Mouse (Mus musculus) spleen, postnatal 10 days (tissue): ENCODE measurements at regions not wholly inside any gene's neighbourhood (a gene's known extent, or its start where the extent isn't known, plus 50 kb on each side); places are given as distances from the start of the nearest gene placed in this dataset.
"Not testable (repeated sequence)": the region's sequence is repeated elsewhere in the genome, so short reads cannot be mapped to it uniquely, and the experiment has no call there.

Experiments
- DNase-seq, 2 experiments: peaks; one replicate each; pipeline ENCODE4 v3.0.0; 2021 to 2022; ENCODE audit warnings: low spot score in 2 of 2

GRCm38 (mm10) chr8:15670722-15671121 is 624.8 kb upstream of the BB014433 start:
- DNase-seq: no peak

DNA sequence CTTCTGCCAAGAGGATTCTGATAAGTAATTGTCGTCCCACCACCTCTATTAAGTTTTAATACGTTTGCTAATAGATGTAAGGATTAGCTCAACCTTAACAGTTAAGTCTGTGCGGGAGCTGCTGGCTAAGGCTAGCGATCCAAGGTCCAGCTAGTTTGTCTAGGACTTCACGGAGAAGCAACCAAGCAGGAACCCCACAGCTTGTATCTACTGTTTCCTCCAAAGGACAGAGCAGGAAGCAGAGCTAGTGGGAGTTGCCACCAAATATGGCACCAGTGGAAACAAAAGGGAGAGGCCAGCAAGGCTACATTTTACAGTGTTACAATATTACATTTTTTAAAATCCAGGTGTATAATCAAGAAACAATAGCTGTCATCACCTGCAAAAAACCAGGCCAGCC is 624.4 kb upstream of the BB014433 start:
- no peak for DNase-seq

DNA sequence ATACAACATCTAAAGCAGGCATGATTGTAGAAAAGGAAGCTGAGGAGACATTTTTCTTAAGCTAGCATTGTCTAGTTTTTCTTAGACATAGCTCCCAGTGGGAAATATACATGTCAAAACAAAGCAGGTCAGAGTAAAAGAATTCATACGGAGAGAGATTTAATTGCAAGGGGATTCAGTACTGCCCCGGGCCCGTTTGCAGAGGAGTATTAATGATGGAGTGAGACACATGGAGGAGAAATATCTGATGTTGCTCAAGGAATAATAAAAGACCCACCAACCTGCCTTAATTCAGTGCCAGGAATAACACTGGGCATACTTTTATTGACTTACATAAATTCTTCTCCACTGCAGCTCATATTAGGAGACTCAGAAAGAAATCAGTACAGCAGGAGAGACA is 623.6 kb upstream of the BB014433 start:
- DNase-seq: no peak

DNA sequence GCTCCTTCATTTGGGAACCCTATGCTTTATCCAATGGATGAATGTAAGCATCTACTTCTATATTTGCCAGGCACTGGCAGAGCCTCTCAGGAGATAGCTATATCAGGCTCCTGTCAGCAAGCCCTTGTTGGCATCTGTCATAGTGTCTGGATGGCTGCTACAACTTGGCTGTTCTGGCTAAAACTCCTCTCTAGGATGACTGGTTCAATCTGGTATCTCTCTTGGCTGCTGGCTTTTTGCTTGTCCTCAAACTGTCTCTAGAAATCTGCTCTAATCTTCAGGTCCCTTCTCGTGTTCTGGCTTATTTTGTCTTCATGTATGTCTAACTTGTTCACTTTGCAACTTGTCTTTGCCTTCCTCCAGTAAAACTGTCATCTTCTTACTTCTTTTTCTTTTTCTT is 614.7 kb upstream of the BB014433 start:
- no peak for DNase-seq

- DNase-seq: no peak
Measured at GRCm38 (mm10) chr8:15634769-15635366, 589.0 kb upstream of the BB014433 start.

GRCm38 (mm10) chr8:15628584-15628983 is 582.7 kb upstream of the BB014433 start:
- DNase-seq: no peak

DNA sequence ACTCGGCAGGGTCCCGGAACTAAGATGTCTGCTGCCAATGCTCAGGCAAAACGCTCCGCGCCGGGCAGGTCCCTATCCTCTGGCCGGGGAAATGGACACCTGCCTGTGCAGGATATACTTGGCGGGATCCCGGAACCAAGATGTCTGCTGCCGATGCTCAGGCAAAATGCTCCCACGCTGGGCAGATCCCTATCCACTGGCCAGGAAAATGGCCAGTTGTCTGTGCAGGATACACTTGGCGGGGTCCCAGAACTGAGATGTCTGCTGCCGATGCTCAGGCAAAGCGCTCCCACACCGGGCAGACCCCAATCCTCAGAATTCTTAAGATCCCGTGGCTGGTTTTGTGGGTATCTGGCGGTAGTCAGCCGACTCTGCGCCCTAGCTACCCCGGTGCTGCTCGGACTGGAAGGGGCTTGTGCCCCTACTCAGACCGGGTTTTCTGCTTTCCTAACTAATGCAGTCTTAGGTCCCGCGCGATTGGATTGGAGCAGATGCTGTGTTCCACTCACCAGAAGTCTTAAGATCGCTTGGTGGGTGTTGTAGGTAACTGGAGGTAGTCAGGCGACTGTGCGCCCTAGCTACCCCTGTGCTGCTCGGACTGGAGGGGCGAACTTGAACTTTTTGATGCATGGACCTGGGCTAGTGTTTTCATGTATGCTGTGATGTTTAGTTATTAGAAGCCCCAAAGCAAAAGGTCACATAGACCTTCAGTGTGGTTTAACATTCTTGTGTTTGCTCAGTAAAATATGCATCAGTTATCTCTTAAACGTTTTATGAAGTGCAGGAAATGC is 577.9 kb upstream of the BB014433 start:
- DNase-seq: not testable (repeated sequence)

DNA sequence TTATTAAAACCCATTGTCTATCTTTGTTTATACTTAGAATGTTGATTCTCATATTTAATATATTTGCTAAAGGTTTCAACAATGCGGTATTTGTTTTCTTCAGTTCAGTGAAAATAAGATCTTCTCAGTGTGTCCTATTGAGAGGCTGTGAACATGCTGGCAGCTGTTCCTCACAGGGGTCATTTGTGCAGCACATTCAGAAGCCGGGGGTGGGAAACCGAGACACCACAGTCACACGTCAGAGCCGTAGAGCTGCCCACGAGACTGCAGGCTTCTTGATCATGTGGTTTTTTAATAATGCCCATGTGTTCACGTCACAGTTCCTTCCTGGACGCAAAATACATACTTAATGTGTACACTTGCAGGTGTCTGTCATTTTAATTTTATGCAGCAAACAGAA is 564.3 kb upstream of the BB014433 start:
- DNase-seq: no peak

- DNase-seq: no peak
Measured at GRCm38 (mm10) chr8:15607598-15608215, 561.8 kb upstream of the BB014433 start.

- DNase-seq: no peak
Measured at GRCm38 (mm10) chr8:15601531-15601930, 555.7 kb upstream of the BB014433 start.

DNA sequence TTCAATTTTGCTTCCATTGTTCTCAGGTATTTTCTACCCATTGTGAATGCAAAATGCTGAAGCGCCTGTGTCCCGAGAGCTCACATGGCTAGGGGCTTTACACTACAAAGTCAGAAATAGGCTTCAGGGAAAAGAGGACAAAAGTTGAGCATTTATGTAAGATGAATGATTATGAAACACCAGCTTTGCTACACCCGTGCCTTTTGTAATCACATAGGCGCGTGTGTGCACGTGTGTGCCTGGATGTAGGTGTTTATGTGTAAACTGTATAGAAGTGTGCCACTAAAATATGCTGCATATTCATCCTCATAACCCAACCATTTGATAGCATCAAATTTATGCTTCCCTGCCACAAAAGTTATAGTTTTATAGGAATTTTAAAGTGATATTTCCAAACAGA is 547.2 kb upstream of the BB014433 start:
- no peak for DNase-seq

DNA sequence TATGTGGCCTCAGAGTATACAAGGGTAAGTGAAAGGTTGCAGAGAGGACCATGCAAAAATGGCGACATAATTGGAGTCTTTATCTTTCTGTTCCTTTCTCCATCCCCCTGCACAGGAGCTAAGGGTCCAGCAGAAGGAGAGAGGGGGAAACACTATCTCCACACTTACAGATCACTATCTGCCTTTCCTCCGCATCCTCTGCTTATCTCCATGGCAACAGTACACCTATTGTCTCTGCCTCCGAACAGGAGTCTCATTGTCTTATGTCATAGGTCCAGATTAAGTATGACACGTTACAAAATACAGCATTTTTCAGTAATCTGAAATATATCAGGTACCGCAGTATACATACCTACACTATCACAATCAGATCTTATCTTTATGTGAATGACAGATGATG is 537.9 kb upstream of the BB014433 start:
- no peak for DNase-seq

- no peak for DNase-seq
Measured at GRCm38 (mm10) chr8:15570091-15570490, 524.2 kb upstream of the BB014433 start.

DNA sequence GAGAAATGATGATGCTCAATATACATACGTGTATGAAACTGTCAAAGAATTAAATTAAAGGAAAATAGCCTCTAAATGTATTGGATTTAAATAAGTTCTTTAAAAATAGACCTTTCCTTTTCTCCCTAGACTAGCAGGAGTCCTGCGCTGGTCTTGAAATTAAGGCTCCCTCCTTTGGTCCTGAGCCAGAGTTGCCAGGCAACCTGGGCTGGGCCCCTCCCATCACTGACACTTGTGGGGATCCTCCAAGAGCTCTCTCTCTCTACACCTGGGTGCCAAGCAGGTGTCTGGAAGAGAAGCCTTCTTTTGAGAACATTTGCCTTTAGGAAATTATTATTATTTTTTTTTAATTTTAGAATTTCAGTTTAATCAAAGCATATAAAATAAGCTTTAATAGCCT is 521.9 kb upstream of the BB014433 start:
- DNase-seq: no peak

GRCm38 (mm10) chr8:15562310-15563296 is 516.7 kb upstream of the BB014433 start:
- DNase-seq: no peak

GRCm38 (mm10) chr8:15532027-15532426 is 486.1 kb upstream of the BB014433 start:
- no peak for DNase-seq

DNA sequence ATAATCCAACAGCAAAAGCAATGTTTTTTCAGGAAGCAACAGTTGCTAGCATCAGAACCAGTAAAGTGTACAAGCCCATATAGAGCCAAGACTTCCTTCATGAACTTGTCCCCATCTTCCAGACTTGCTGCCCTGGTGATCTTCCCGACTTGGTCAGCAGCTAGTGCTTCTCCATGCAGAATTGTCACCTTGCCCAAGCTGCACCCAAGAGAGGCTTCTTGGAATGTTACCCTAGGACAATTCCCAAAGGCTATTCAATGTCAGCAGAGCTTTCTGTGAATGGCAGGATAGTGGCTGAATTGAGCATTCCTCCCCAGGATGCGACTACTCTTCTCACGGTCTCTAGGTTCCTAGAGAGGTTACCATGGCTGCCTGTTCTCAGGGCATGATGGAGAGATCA is 479.6 kb upstream of the BB014433 start:
- DNase-seq: no peak

- peak in 1 of 2 experiments; percentile 83 for DNase-seq
Measured at GRCm38 (mm10) chr8:15519896-15520295, 474.0 kb upstream of the BB014433 start.

DNA sequence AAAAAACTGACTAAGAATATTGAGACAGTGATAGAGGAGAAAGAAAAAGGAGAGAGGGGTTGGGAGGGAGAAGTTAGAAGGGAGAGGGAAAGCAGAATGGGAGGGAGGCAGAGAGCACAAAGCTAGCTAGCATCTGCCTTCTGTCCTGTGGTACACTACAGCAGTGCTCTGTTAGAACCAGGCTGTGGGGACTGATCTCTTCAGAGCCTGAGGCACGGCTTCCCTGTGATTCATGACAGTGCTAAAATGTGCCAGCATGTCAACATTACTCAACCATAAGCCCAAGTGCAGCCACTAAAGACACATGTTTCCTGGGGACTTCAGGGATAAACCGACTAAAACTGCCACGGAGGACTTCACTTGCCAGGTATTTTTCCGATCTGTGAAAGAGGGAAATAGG is 455.1 kb upstream of the BB014433 start:
- DNase-seq: no peak

GRCm38 (mm10) chr8:15497566-15497965 is 451.7 kb upstream of the BB014433 start:
- no peak for DNase-seq

GRCm38 (mm10) chr8:15496248-15496647 is 450.4 kb upstream of the BB014433 start:
- DNase-seq: no peak

- no peak for DNase-seq
Measured at GRCm38 (mm10) chr8:15490774-15491173, 444.9 kb upstream of the BB014433 start.
